ENCODE assay signal across 9 mouse cellular contexts in genomic region chr4:136133801-136134200, GRCm38 (mm10). TPM values are rescaled to one million over a fixed set of nuclear protein-coding genes. Genes with fewer than 3 reads are reported as not detected.
DNase-seq lines count a peak whose midpoint lies in the region; ATAC-seq lines count a peak whose summit lies in the region.
"Had no signal": no experiment of that assay in that cellular context is flagged by ENCODE, and none has a peak within 500 bp of the region (broad histone marks: within the 10 kb centered on the region; RNA-seq: fewer than 3 reads in every experiment).

No protein-coding gene starts in this region.

- H3K4me2 ChIP-seq in heart, embryonic 12.5 days = peak overlapping the region; percentile 91
- H3K4me2 ChIP-seq in midbrain, embryonic 12.5 days (replicated peaks) = peak overlapping the region; percentile 60

- no peak for ATAC-seq in heart, embryonic 12.5 days (ENCODE audit: insufficient number of reproducible peaks, low FRiP score)
- ATAC-seq in midbrain, embryonic 12.5 days (ENCODE audit: low FRiP score, low read depth) = no peak

- peak overlapping the region; percentile 72; the same call in 1 of the 2 replicates for H3K9ac ChIP-seq in heart, embryonic 12.5 days
- H3K9ac ChIP-seq in midbrain, embryonic 12.5 days (replicated peaks) = peak overlapping the region; percentile 61

- H3K27me3 ChIP-seq in heart, embryonic 12.5 days (replicated peaks) = peaks cover 3% of the 10 kb centered on the region; the same call in 1 of the 2 replicates
- H3K27me3 ChIP-seq in hindbrain, embryonic 10.5 days (ENCODE audit: insufficient read depth, poor library complexity, severe bottlenecking) = no peaks in the 10 kb centered on the region
- H3K27me3 ChIP-seq in midbrain, embryonic 12.5 days = no peaks in the 10 kb centered on the region

- peak overlapping the region; percentile 95 for H3K27ac ChIP-seq in heart, embryonic 12.5 days (ENCODE audit: poor library complexity, severe bottlenecking)
- H3K27ac ChIP-seq in hindbrain, embryonic 10.5 days = peak overlapping the region; percentile 100
- H3K27ac ChIP-seq in midbrain, embryonic 12.5 days (replicated peaks) = peak overlapping the region; percentile 98

- DNase-seq in heart, adult 8-10 months (ENCODE audit: low spot score) = no peak
- peak; percentile 48 for DNase-seq in embryo, embryonic 10.5 days (ENCODE audit: low spot score)
- DNase-seq in hindbrain, embryonic 10.5 days (ENCODE audit: low spot score) = no peak
- no peak for DNase-seq in Muller cell, postnatal 12 days (ENCODE audit: inconsistent ontology term)
- no peak for DNase-seq in right cerebral cortex, postnatal 36 days (ENCODE audit: low spot score in 2 of 2)
- no peak for DNase-seq in gastrocnemius, postnatal 10 days
- DNase-seq: layer of hippocampus, adult 9-11 months had no signal

- H3K36me3 ChIP-seq in heart, embryonic 12.5 days = no peaks in the 10 kb centered on the region
- H3K36me3 ChIP-seq in hindbrain, embryonic 10.5 days = no peaks in the 10 kb centered on the region
- no peaks in the 10 kb centered on the region for H3K36me3 ChIP-seq in midbrain, embryonic 12.5 days

- 10% methylated on average over 9 of the region's 9 CpGs for WGBS in heart, embryonic 12.5 days
- 15% methylated on average over 9 of the region's 9 CpGs for WGBS in hindbrain, embryonic 10.5 days
- 9% methylated on average over 9 of the region's 9 CpGs for WGBS in midbrain, embryonic 12.5 days

- H3K9me3 ChIP-seq in heart, embryonic 12.5 days (replicated peaks) = peaks cover 3% of the 10 kb centered on the region
- H3K9me3 ChIP-seq in hindbrain, embryonic 10.5 days = peaks cover 9% of the 10 kb centered on the region
- H3K9me3 ChIP-seq in midbrain, embryonic 12.5 days = no peaks in the 10 kb centered on the region

- peak overlapping the region; percentile 48 for H3K4me3 ChIP-seq in heart, embryonic 12.5 days
- peak overlapping the region; percentile 54 for H3K4me3 ChIP-seq in hindbrain, embryonic 10.5 days
- peak overlapping the region; percentile 36 for H3K4me3 ChIP-seq in midbrain, embryonic 12.5 days

- peaks cover 36% of the 10 kb centered on the region for H3K4me1 ChIP-seq in heart, embryonic 12.5 days (replicated peaks)
- H3K4me1 ChIP-seq in hindbrain, embryonic 10.5 days (replicated peaks) = peaks cover 67% of the 10 kb centered on the region
- peaks cover 50% of the 10 kb centered on the region for H3K4me1 ChIP-seq in midbrain, embryonic 12.5 days

RNA-seq across cellular contexts. Expression of gene Id3, which starts 9.5 kb away (rescaled TPM):
- 320 and 321 TPM in 2 replicates for polyA plus RNA-seq in heart, embryonic 12.5 days (2016; fragmentation: Nextera tagmentation; extraction: Ambion mirVana)
- total RNA-seq in heart, adult 8-10 months (2022) = 10 to 100 TPM; 41.4 to 71.3 (median 61.6) TPM
- 576 and 684 TPM in 2 replicates for polyA plus RNA-seq in hindbrain, embryonic 10.5 days (2016; fragmentation: Nextera tagmentation; extraction: Ambion mirVana)
- polyA plus RNA-seq in midbrain, embryonic 12.5 days (2016; fragmentation: Nextera tagmentation; extraction: Ambion mirVana) = 355 and 390 TPM in 2 replicates
- total RNA-seq in gastrocnemius, postnatal 10 days (2021) = 10 to 100 TPM; 33.3 to 48.8 TPM

RNA-seq across cellular contexts. Expression of gene E2f2, which starts 38.4 kb away (rescaled TPM):
- 8.1 and 9.3 TPM in 2 replicates for polyA plus RNA-seq in heart, embryonic 12.5 days (2016; fragmentation: Nextera tagmentation; extraction: Ambion mirVana)
- total RNA-seq in heart, adult 8-10 months (2022) = 1 to 10 TPM in 1 of 4 experiments, under 1 TPM in 3; 0.38 to 2.1 (median 0.59) TPM
- 9.0 and 9.4 TPM in 2 replicates for polyA plus RNA-seq in hindbrain, embryonic 10.5 days (2016; fragmentation: Nextera tagmentation; extraction: Ambion mirVana)
- polyA plus RNA-seq in midbrain, embryonic 12.5 days (2016; fragmentation: Nextera tagmentation; extraction: Ambion mirVana) = 10.0 and 10.7 TPM in 2 replicates
- 10 to 100 TPM in 1 of 2 experiments, 1 to 10 TPM in 1; 6.9 to 11.0 TPM for total RNA-seq in gastrocnemius, postnatal 10 days (2021)
